ENCODE assay signal across 11 mouse cellular contexts in the genomic region with DNA sequence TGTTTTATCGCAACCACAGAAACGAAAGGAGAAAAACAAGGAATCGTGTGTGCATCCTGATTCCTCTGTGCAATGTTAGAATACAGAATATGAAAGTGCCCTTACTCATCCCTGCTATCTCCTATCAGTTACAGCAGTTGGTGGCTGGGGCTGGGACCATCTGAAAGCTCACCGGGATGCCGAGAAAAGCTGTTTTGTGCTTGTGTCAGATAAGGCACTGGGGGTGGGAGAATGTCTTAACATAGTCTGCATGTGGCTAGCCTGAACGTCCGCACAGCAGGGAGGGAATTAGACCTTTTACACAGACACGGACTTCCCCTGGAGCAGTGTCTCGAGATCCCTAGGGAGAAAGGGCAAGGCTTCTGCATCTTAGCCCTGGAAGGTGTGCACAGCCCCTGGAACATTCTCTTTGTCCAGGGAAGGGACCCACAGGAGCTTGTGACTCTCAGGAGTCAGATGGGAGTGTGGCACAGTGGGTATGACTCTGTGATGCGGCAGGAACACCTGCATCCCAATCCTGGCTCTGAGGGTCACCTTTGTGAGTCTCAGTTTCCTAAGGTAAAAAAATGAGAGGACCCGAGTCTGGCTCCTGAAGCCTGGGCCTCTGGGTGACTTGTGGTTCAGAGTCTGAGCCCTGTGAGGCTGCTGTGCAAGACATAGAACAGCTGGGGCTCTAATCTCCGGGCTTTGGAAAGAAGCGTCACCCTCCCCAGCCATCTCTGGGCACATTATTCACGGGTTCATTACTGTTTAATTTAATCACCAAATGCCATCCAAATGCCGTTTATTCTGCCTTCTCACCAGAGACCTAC. TPM values are rescaled to one million over a fixed set of nuclear protein-coding genes. Genes with fewer than 3 reads are reported as not detected.
DNase-seq lines count a peak whose midpoint lies in the region; ATAC-seq and TF ChIP-seq lines count a peak whose summit lies in the region.
"Had no signal": no experiment of that assay in that cellular context is flagged by ENCODE, and none has a peak within 500 bp of the region (broad histone marks: within the 10 kb centered on the region; RNA-seq: fewer than 3 reads in every experiment).

No protein-coding gene starts in this region.

- no peaks in the 10 kb centered on the region for H3K36me3 ChIP-seq in intestine, embryonic 15.5 days
- no peaks in the 10 kb centered on the region for H3K36me3 ChIP-seq in intestine, postnatal 0 days (ENCODE audit: control insufficient read depth, insufficient read depth)
- H3K36me3 ChIP-seq in liver, embryonic 12.5 days, result no peaks in the 10 kb centered on the region
- H3K36me3 ChIP-seq: heart, embryonic 15.5 days had no signal

- no peaks in the 10 kb centered on the region for H3K27me3 ChIP-seq in intestine, embryonic 15.5 days (replicated peaks)
- H3K27me3 ChIP-seq in intestine, postnatal 0 days (replicated peaks; ENCODE audit: control insufficient read depth, insufficient read depth, low read length), result no peaks in the 10 kb centered on the region
- peaks cover 34% of the 10 kb centered on the region for H3K27me3 ChIP-seq in liver, embryonic 12.5 days (replicated peaks)

- H3K27ac ChIP-seq in intestine, embryonic 15.5 days, result no peak overlapping the region
- no peak overlapping the region for H3K27ac ChIP-seq in intestine, postnatal 0 days (ENCODE audit: low read depth, low read length)
- H3K27ac ChIP-seq in liver, embryonic 12.5 days, result peak overlapping the region; percentile 97
- H3K27ac ChIP-seq: heart, embryonic 15.5 days; kidney, postnatal 0 days had no signal

- ATAC-seq in intestine, embryonic 15.5 days, result peak; percentile 80; the same call in 1 of the 2 replicates
- ATAC-seq in intestine, postnatal 0 days, result no peak
- peak; percentile 98 for ATAC-seq in liver, embryonic 12.5 days
- ATAC-seq: forebrain, postnatal 0 days had no signal

- no peak overlapping the region for H3K4me3 ChIP-seq in intestine, embryonic 15.5 days (replicated peaks)
- H3K4me3 ChIP-seq in intestine, postnatal 0 days (ENCODE audit: low read depth, low read length), result no peak overlapping the region
- peak overlapping the region; percentile 41 for H3K4me3 ChIP-seq in liver, embryonic 12.5 days
- H3K4me3 ChIP-seq: heart, embryonic 15.5 days had no signal

- no peaks in the 10 kb centered on the region for H3K9me3 ChIP-seq in intestine, embryonic 15.5 days
- no peaks in the 10 kb centered on the region for H3K9me3 ChIP-seq in intestine, postnatal 0 days (ENCODE audit: control insufficient read depth)
- H3K9me3 ChIP-seq in liver, embryonic 12.5 days (replicated peaks), result no peaks in the 10 kb centered on the region
- H3K9me3 ChIP-seq: heart, embryonic 15.5 days had no signal

- no peaks in the 10 kb centered on the region for H3K4me1 ChIP-seq in intestine, embryonic 15.5 days (replicated peaks)
- no peaks in the 10 kb centered on the region for H3K4me1 ChIP-seq in intestine, postnatal 0 days (replicated peaks; ENCODE audit: control insufficient read depth, insufficient read depth, low read length)
- H3K4me1 ChIP-seq in liver, embryonic 12.5 days, result peaks cover 65% of the 10 kb centered on the region
- H3K4me1 ChIP-seq: heart, embryonic 15.5 days had no signal

- TF ChIP-seq CTCF in intestine, postnatal 0 days (IDR thresholded peaks at IDR 0.05; ENCODE audit: low read depth), result no peak

- no peak overlapping the region for H3K9ac ChIP-seq in intestine, embryonic 15.5 days
- no peak overlapping the region for H3K9ac ChIP-seq in intestine, postnatal 0 days (ENCODE audit: low read depth, low read length)
- peak overlapping the region; percentile 71 for H3K9ac ChIP-seq in liver, embryonic 12.5 days
- H3K9ac ChIP-seq: forebrain, postnatal 0 days; heart, embryonic 15.5 days had no signal

- DNase-seq in c-Kit-positive CD71-positive TER-119-negative erythroid progenitor cells, embryonic 14.5 days (ENCODE audit: low read depth), result peak; percentile 84
- DNase-seq in spleen, postnatal 10 days (ENCODE audit: low spot score in 2 of 2), result peak; percentile 54 to 73
- DNase-seq in lung, postnatal 14 days, result no peak
- DNase-seq in retina, postnatal 1 day, result no peak
- DNase-seq: cerebellum, postnatal 25 days; forebrain, postnatal 0 days had no signal

- 65% methylated on average over 15 of the region's 15 CpGs for WGBS in intestine, embryonic 15.5 days
- 60% methylated on average over 15 of the region's 15 CpGs for WGBS in intestine, postnatal 0 days
- 25% methylated on average over 15 of the region's 15 CpGs for WGBS in liver, embryonic 12.5 days (ENCODE audit: insufficient replicate concordance)

- H3K4me2 ChIP-seq in intestine, embryonic 15.5 days (replicated peaks), result no peak overlapping the region
- H3K4me2 ChIP-seq in intestine, postnatal 0 days (replicated peaks; ENCODE audit: low read depth), result no peak overlapping the region
- H3K4me2 ChIP-seq in liver, embryonic 12.5 days, result peak overlapping the region; percentile 72
- H3K4me2 ChIP-seq: heart, embryonic 15.5 days had no signal

RNA-seq across cellular contexts. Expression of gene Fbxo2, which starts 43.8 kb away (rescaled TPM):
- polyA plus RNA-seq in intestine, embryonic 15.5 days (2015; fragmentation: Nextera tagmentation; extraction: Ambion mirVana), result 0.51 and 0.58 TPM in 2 replicates
- polyA plus RNA-seq in intestine, postnatal 0 days (2015; fragmentation: Nextera tagmentation; extraction: Ambion mirVana), result 0.44 and 0.76 TPM in 2 replicates
- polyA plus RNA-seq in liver, embryonic 12.5 days (2016; fragmentation: Nextera tagmentation; extraction: Ambion mirVana), result 0.43 and 0.50 TPM in 2 replicates

RNA-seq across cellular contexts. Expression of gene Fbxo44, which starts 44.0 kb away (rescaled TPM):
- polyA plus RNA-seq in intestine, embryonic 15.5 days (2015; fragmentation: Nextera tagmentation; extraction: Ambion mirVana), result 6.8 and 7.2 TPM in 2 replicates
- 7.7 and 9.3 TPM in 2 replicates for polyA plus RNA-seq in intestine, postnatal 0 days (2015; fragmentation: Nextera tagmentation; extraction: Ambion mirVana)
- 1.6 and 1.7 TPM in 2 replicates for polyA plus RNA-seq in liver, embryonic 12.5 days (2016; fragmentation: Nextera tagmentation; extraction: Ambion mirVana)

RNA-seq across cellular contexts. Expression of gene Fbxo6, which starts 52.3 kb away (rescaled TPM):
- 16.0 and 17.9 TPM in 2 replicates for polyA plus RNA-seq in intestine, embryonic 15.5 days (2015; fragmentation: Nextera tagmentation; extraction: Ambion mirVana)
- 55.4 and 60.6 TPM in 2 replicates for polyA plus RNA-seq in intestine, postnatal 0 days (2015; fragmentation: Nextera tagmentation; extraction: Ambion mirVana)
- 20.5 and 28.7 TPM in 2 replicates for polyA plus RNA-seq in liver, embryonic 12.5 days (2016; fragmentation: Nextera tagmentation; extraction: Ambion mirVana)

Comparison
In these comparisons a context has a peak if more than half of its experiments do, and no peak if none do; other contexts are left out.
1. DNase-seq: peak in c-Kit-positive CD71-positive TER-119-negative erythroid progenitor cells, embryonic 14.5 days (single experiment) and spleen, postnatal 10 days (2 of 2); none in lung, postnatal 14 days (single experiment) and retina, postnatal 1 day (single experiment).